Mouse (Mus musculus) thymus, postnatal 10 days (tissue): ENCODE results near the gene Lta.
"Not testable (repeated sequence)": the region's sequence is repeated elsewhere in the genome, so short reads cannot be mapped to it uniquely, and the experiment has no call there.

Source experiments
- DNase-seq, 2 experiments: peaks; one replicate each; pipeline ENCODE4 v3.0.0; 2021; ENCODE audit warnings: low spot score in 2 of 2

Lta gene

DNA sequence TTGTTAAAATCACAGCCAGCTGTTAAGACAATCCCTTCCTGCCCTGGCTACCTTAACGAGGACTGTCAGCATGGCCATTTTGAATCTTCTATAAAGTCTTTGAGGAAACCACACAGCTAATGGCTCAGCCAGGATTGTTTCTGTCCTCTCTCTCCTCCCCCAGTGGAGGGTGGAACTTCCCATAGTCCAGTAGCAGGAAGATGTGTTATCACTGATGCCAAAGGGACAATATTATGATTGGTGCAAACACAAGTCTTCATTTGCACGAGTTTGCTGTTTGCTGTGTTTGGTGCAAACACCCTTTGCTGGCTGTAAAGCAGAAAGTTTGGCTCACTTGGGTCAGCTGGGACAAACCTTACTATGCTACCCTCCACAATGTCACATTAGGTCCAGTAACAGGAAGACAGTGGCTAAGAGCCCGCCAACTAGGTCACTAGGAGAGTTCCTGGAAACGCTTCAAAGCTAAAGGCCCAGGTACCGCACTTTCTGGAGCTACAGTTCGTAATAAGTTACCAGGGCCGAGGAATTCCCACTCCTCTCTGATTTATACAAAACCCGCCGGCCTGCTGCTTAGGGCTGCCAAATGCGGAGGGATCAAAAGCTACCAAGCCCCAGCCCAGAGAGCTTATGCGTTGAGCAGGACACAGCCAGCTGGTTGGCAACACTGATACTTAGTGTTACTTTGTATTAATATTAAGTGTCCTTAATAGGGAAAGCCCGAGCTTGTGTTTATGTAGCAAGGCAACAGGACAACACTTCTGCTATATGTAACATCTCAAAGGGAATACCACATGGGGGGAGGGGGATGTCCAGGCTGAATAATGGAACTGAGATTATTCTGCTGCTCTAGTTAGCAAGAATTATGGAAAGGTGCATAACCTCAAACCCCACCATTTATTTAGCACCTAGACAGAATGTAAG is 35.5 kb upstream of the Lta start:
- no peak for DNase-seq

GRCm38 (mm10) chr17:35239700-35240099 is 34.5 kb upstream of the Lta start:
- no peak for DNase-seq

DNA sequence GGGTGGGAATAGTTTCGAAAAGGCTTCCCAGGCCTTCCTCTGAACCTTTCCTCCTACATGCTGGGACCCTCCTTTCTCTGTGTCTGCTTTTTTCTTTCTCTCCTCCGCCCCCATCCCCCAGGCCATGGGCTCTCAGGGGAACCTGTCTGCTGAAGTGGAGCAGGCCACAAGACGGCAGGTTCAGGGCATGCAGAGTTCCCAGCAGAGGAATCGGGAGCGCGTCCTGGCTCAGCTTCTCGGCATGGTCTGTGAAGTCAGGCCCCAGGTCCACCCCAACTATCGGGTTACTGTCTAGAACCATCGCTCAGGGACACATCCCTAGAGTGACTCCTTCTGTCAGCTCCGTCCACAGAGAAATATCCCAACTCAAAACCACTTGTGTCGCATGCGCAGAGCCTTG is 32.4 kb upstream of the Lta start:
- no peak for DNase-seq

GRCm38 (mm10) chr17:35236996-35237395 is 31.8 kb upstream of the Lta start:
- no peak for DNase-seq

GRCm38 (mm10) chr17:35236390-35236746 is 31.2 kb upstream of the Lta start:
- peak; percentile 97 to 100 for DNase-seq

GRCm38 (mm10) chr17:35235614-35236389 is 30.7 kb upstream of the Lta start, which contains the start of gene Nfkbil1:
Nfkbil1 (minus strand) TSS chr17:35235792.
- peak; percentile 81 to 85 for DNase-seq

DNA sequence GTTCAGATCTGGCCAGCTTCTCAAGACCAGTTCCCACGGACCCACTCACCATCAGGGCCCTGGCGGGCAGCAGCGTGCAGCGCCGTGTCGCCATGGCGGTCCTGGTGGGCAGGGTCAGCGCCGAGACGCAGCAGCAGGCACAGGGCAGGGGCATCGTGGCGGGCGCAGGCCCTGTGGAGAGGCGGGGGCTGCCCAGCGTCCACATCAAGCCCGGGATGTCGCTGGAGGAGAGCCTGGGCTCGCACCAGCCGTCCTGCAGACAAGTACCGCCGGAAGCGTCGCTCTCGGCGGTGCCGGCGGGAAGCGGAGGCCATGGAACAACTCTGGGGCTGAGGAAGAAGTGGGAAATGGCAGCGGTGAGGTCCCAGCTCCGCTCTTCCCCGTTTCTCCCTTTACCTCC is 29.8 kb upstream of the Lta start:
- peak in 1 of 2 experiments; percentile 47 for DNase-seq

- DNase-seq, result not testable (repeated sequence)
Observed at GRCm38 (mm10) chr17:35234090-35234489, 28.9 kb upstream of the Lta start.

DNA sequence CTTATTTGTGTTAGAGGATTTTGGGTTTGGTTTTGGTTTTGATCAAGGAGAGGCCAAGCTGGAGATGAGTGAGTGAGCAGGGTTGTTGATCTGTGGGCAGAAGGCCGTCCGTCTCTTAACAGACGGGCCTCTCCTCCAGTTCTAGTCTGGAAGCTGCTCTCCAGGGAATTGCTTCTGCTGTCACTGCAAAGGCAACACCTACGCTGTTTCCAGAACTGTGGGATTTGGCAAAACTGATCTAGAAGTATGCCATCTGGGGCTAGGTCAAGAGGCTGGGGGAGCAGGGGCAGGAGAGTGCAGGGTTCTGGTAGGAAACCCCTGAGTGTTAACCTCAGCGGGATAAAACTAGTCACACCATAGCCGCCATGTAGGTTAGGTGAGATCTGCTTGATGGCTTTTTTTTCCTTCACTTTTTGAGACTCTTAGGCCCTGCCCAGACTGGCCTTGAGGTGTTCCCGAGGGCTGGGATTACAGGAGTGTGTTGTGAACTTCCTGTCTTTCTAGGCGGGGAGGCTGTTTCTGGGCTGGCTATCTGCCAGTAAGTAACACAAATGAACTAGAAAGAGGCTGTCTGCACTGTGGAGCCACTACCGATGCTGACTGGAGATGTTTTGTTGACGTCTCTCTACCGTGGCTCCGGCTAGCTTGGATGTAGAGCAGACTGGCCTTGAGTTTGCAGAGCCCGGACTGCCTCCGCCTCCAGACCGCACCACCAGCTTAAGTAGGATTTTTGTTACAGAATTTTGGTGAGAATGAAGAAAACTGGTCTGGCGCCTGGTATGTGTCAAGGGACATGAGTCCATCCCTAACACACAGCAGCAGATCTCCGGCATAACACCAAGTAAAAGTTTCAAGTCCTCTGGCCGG is 28.2 kb upstream of the Lta start, which contains the start of gene Atp6v1g2:
Gene Atp6v1g2 (plus strand): TSS at position 547 of the 867 bp plus-strand sequence.
- no peak for DNase-seq

- peak; percentile 54 to 62 for DNase-seq
Observed at GRCm38 (mm10) chr17:35232659-35233058, 27.5 kb upstream of the Lta start.

DNA sequence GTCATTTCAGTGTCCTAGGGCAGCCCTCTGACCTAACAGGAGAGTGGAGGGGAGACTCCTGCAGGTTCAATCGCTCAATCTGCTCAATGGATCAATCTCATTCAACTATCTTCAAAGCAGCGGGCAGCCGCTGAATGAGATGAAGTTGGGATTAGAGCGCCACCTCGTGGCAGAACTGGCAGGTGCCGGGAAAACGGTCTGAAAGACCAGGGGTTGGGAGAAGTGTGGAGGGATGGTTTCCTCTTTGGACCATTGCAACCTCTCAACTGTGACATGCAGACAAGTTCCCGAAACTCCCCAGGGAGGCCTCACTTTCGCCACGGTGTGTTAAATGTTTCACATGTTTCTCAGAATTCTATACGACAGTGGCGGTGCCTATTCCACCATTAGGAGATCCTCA is 26.9 kb upstream of the Lta start:
- peak; percentile 76 to 91 for DNase-seq

DNA sequence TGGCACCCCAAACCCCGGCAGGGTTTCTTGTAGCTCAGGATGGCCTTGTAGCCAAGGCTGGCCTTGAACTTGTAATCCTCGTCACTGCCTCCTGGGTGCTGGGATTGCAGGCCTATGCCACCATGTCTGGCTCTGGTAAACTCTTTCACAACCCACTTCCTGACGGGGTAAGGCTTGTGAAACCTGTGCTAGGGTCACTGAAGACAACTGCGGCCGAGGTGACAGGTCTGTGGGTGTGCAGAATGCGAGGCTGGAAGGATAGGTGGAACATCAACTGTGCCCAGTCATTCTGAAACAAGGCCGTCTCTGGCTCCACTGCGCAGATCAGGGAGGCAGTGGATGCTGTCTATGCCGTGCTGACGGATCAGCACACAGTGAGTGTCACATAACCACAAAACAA is 25.9 kb upstream of the Lta start:
- DNase-seq, result no peak

DNA sequence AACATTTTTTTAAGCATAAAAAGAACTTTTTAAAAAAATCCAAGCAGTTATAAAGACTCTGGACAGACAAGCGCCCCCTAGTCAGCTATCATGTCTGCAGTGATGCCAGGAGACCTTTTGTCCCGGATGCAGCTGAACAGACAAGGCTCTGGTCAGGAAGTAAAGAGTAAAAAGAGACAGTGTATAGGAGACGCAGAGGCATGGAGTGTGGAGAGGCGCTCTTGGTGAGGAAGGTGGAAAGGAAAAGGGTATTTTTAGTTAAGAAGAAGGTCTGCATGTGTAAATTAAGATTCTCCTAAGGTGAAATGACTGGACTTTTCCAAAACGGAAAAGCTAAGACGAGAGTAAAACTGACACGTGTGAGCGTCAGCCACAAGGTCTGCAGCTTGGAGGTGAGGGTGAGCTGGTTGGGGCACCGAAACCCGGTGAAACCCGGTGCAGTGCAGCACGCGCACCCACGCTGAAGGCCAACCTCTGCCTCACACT is 21.5 kb upstream of the Lta start:
- peak; percentile 39 to 51 for DNase-seq

- DNase-seq, result no peak
Observed at GRCm38 (mm10) chr17:35225456-35225855, 20.3 kb upstream of the Lta start.

- DNase-seq, result no peak
Observed at GRCm38 (mm10) chr17:35224641-35225040, 19.5 kb upstream of the Lta start.

- DNase-seq, result peak; percentile 65 to 67
Observed at GRCm38 (mm10) chr17:35222299-35222698, 17.1 kb upstream of the Lta start.

DNA sequence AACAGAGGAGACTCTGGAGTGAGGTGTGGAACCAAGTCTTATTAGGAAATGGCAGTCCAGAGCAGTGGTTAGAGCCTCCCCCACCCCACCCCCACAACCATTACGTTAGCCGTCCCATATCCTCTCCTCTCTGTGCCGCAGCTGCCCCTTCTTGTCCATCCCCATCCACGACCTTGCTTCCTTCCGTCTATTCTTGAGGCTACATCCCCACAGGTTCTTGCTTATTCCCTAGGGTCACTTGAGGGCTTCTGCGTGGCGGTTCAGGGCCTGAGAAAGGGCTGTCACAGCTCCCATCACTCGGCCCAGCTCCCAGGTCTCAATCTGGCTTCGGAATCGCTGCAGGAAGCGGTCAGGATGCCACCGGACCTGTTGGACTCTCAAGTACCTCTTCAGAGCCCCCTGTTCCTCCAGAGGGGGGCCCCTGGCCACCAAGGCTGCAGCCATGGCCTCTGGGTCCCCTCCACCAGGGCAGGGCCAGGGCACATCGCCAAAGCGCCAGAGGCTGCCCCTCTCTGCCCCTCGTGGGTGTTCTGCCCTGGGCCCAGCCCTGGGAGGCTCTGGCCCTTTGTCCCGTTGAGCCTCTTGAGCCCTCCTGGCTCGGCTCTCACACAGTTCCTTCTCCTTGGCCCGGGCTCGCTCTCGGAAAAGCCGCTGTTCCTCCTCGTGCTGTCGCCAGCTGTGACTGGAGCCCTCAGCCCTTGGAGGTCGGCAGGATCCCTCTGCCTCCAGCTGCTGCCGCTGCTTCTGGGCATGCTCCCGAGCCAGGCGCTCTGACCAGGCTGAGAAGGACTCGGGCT is 15.2 kb upstream of the Lta start, which contains the start of gene Gm16181:
Gene Gm16181 (plus strand): TSS at position 679 of the 797 bp plus-strand sequence.
- no peak for DNase-seq

GRCm38 (mm10) chr17:35219601-35220041 is 14.5 kb upstream of the Lta start:
- peak; percentile 66 to 69 for DNase-seq

DNA sequence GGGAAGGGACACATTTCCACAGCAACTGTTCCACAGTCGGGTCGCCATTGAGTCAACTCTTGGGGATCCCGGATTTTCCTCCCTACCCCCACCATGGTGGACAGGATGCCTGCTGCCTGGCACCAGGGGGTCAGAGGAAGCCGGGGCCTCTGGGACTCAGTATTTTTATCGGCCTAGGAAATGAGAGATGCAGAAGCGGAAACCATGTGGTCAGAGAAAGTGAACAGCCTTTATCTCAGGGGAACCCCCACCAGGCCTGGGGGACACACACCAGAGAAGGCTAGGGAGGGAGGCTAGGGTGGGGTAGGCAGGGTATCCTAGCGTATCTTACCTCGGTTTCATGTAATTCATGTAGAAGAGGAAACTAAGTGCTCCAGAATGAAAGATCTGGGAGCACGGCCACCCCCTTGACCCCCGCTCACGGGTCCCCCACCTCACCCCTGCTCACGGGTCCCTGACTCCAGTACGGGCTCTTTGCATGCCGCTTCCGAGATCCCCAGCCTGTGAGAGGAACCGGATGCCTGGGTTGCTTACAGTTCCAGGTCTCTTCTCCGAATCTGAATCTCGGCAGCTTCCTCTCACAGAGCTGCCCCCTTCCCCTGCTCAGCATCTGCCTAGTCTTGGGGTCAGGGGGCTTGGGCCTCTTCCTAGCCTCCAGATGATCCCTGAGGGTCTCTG is 13.5 kb upstream of the Lta start:
- DNase-seq, result peak; percentile 30 to 48

DNA sequence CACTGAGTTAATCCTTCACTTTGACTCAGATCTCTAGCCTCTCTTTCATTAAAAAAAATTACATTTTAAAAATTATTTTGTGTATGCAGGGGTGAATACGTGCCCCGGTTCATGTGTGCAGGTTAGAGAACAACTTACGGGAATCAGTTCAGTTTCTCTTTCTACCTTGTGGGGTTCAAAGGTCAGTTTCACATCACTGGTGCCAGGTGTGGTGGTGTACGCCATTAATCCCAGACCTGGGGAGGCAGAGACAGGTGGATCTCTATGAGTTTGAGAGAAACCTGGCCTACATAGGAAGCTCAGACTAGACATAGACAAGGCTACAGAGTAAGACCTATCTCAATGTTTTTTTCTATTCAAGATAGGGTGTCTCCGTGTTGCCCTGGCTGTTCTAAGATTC is 7.9 kb upstream of the Lta start:
- DNase-seq, result no peak
